Mouse (Mus musculus) CH12F3 (cell line): ENCODE data around the gene Hnrnph3.
"Not testable (repeated sequence)": the region's sequence is repeated elsewhere in the genome, so short reads cannot be mapped to it uniquely, and the experiment has no call there.

Experiments
- in situ Hi-C: fragments of 300-500 bp; cut with MboI; formaldehyde crosslinking; loops from 2 replicates; pipeline ENCODE4 v1.14.3; 2020; ENCODE audit warnings: low sequenced_read_pairs

Gene Hnrnph3

GRCm38 (mm10) chr10:63023749-63024579 is at the start of gene Hnrnph3, which contains the start of gene Pbld2:
Gene Hnrnph3 (minus strand): TSS chr10:63024217.
Gene Pbld2 (plus strand): TSS chr10:63024315.
- in situ Hi-C loops, result no loop called here

- in situ Hi-C loops, result no loop called here
Observed at GRCm38 (mm10) chr10:63065988-63066387, 42.0 kb upstream of the Hnrnph3 start.

GRCm38 (mm10) chr10:63065561-63065960 is 41.5 kb upstream of the Hnrnph3 start:
- in situ Hi-C loops, result no loop called here

GRCm38 (mm10) chr10:63064516-63064915 is 40.5 kb upstream of the Hnrnph3 start:
- in situ Hi-C loops, result no loop called here

GRCm38 (mm10) chr10:63063365-63063764 is 39.3 kb upstream of the Hnrnph3 start:
- in situ Hi-C loops, result no loop called here

- in situ Hi-C loops, result no loop called here
Observed at GRCm38 (mm10) chr10:63062696-63063095, 38.7 kb upstream of the Hnrnph3 start.

GRCm38 (mm10) chr10:63061266-63061665 is 37.2 kb upstream of the Hnrnph3 start:
- in situ Hi-C loops, result no loop called here

GRCm38 (mm10) chr10:63060406-63060805 is 36.4 kb upstream of the Hnrnph3 start:
- in situ Hi-C loops, result no loop called here

GRCm38 (mm10) chr10:63059862-63060261 is 35.8 kb upstream of the Hnrnph3 start, which contains the start of gene Pbld1:
Gene Pbld1 (plus strand): TSS chr10:63060162.
- in situ Hi-C loops, result no loop called here

- in situ Hi-C loops, result no loop called here
Observed at GRCm38 (mm10) chr10:63056966-63057750, 33.1 kb upstream of the Hnrnph3 start.

GRCm38 (mm10) chr10:63054586-63054985 is 30.6 kb upstream of the Hnrnph3 start:
- in situ Hi-C loops, result no loop called here

GRCm38 (mm10) chr10:63054071-63054470 is 30.1 kb upstream of the Hnrnph3 start:
- in situ Hi-C loops, result not testable (repeated sequence)

GRCm38 (mm10) chr10:63053007-63053406 is 29.0 kb upstream of the Hnrnph3 start:
- in situ Hi-C loops, result no loop called here

- in situ Hi-C loops, result no loop called here
Observed at GRCm38 (mm10) chr10:63052011-63052410, 28.0 kb upstream of the Hnrnph3 start.

- in situ Hi-C loops, result no loop called here
Observed at GRCm38 (mm10) chr10:63051267-63051666, 27.2 kb upstream of the Hnrnph3 start.

GRCm38 (mm10) chr10:63049106-63049505 is 25.1 kb upstream of the Hnrnph3 start:
- in situ Hi-C loops, result no loop called here

- in situ Hi-C loops, result no loop called here
Observed at GRCm38 (mm10) chr10:63047751-63048150, 23.7 kb upstream of the Hnrnph3 start.

GRCm38 (mm10) chr10:63043154-63043553 is 19.1 kb upstream of the Hnrnph3 start:
- in situ Hi-C loops, result no loop called here

- in situ Hi-C loops, result no loop called here
Observed at GRCm38 (mm10) chr10:63039867-63040628, 16.0 kb upstream of the Hnrnph3 start.

- in situ Hi-C loops, result no loop called here
Observed at GRCm38 (mm10) chr10:63038571-63039320, 14.7 kb upstream of the Hnrnph3 start.
